Mouse (Mus musculus): Measurements from ENCODE around the gene Abca7. TPM values are rescaled to one million over a fixed set of nuclear protein-coding genes. Genes with fewer than 3 reads are reported as not detected.

The Abca7 gene
- polyA plus RNA-seq, 2 experiments: 2.4 to 6.2 TPM

DNA sequence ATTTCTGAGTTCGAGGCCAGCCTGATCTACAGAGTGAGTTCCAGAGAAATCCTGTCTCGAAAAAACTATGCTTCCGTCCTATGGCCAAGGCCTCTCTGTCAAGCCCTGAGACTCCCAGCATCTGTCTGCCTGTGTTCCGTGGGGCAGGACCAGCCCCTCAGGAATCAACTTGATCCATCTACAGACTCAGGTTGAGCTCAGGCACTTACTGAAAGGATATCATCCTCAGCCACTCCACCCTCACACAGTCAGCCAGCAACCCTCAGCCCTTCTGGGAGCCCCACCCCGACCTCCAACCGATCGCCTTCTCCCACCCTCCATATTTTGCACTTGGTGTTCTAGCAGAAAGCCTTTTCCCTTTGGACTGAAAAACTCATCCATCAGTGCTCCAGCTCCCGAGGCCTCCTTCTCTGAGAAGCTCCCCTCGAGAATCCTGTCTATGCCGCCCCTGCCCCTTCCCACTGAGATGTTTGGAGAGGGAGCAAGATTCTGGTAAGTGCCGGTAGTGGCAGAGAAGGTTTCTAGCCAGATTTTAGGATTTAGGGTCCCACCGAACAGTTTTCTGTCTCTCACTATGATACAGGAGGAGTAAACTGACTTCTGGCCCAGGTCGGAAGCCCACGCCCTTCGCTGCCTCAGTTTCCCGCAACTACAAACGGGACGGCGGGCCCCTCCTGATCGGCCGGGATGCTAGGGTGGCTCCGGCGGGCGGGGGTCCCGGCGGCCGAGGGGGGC, 8.4 kb upstream of the Abca7 start:
- Histone ChIP-seq H3K36me3 (ENCODE audit: control insufficient read depth, insufficient read depth, low read length) (peaks cover 23% of the 10 kb centered on the region), H3K27me3 (ENCODE audit: control insufficient read depth, insufficient read depth, low read length) (no peaks in the 10 kb centered on the region), H3K4me1 (ENCODE audit: control insufficient read depth, insufficient read depth, low read length) (peaks cover 38% of the 10 kb centered on the region), H3K9me3 (ENCODE audit: control insufficient read depth, low read length) (no peaks in the 10 kb centered on the region), H3K27ac (replicated peaks; ENCODE audit: low read depth, low read length) (peak overlapping the region; percentile 67), H3K4me2 (replicated peaks; ENCODE audit: low read depth, low read length, severe bottlenecking) (peak overlapping the region; percentile 72), H3K4me3 (replicated peaks; ENCODE audit: low read length) (peak overlapping the region; percentile 73), H3K9ac (ENCODE audit: low read depth, low read length, severe bottlenecking) (peak overlapping the region; percentile 80)
- ATAC-seq (ENCODE audit: low FRiP score, low read depth) (no peak), DNase-seq (ENCODE audit: low spot score) (no peak)
- 0 out of 2 replicates have a peak, but pooled peaks have one; percentile 54 for TF ChIP-seq POLR2A (IDR thresholded peaks at IDR 0.05; ENCODE audit: borderline replicate concordance, extremely low read depth, insufficient read depth, insufficient read length)
- 6% methylated on average over 27 of the region's 27 CpGs for WGBS

DNA sequence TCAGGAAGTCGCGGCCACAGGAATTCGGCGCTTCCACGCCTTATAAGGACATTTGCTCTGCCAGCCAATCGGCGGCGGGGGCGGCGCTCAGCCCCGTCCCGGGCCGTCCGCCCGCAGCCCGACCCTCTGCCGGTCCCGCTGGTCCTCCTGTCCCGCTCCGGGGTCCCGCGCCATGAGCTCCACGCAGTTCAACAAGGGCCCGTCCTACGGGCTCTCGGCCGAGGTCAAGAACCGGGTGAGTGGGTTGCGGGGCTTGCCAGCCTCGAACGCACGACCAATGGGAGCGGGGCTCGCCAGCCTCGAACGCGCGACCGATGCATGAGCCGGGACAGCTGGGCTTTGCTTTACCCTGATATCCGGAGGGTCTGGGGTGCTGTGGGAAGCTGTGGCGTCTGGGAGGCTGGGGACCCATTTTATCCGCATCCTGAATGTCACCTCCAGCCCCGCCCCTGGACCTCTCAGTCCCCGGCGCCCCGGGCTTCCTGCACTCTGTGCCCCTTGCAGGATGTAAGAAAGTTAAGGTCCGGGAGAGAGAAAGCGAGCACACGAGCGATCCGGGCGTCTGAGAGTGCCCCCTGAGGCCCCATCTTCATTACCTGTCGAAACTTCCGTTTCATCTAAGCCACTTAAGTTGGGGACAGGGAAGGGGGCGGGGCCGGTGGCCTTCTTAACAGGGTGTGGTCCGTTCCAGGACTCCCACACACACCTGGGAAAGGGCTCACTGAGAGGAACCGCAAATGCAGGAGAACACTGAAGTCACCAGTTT, 7.6 kb upstream of the Abca7 start, which contains the start of gene Cnn2:
Gene Cnn2 (plus strand): TSS at position 79 of the 766 bp plus-strand sequence.
- WGBS: under 1% methylated on average over 55 of the region's 59 CpGs
- Histone ChIP-seq H3K9ac (ENCODE audit: low read depth, low read length, severe bottlenecking) (peak within 1 kb of the TSS; percentile 80), H3K27me3 (ENCODE audit: control insufficient read depth, insufficient read depth, low read length) (no peaks in the 10 kb centered on the region), H3K9me3 (ENCODE audit: control insufficient read depth, low read length) (no peaks in the 10 kb centered on the region), H3K4me2 (replicated peaks; ENCODE audit: low read depth, low read length, severe bottlenecking) (peak within 1 kb of the TSS; percentile 72), H3K27ac (replicated peaks; ENCODE audit: low read depth, low read length) (peak within 1 kb of the TSS; percentile 67), H3K4me1 (ENCODE audit: control insufficient read depth, insufficient read depth, low read length) (peaks cover 32% of the 10 kb centered on the region), H3K4me3 (replicated peaks; ENCODE audit: low read length) (peak within 1 kb of the TSS; percentile 73), H3K36me3 (ENCODE audit: control insufficient read depth, insufficient read depth, low read length) (peaks cover 30% of the 10 kb centered on the region)
- ATAC-seq (ENCODE audit: low FRiP score, low read depth) (no peak), DNase-seq (ENCODE audit: low spot score) (peak; percentile 84)
- TF ChIP-seq POLR2A (IDR thresholded peaks at IDR 0.05; ENCODE audit: borderline replicate concordance, extremely low read depth, insufficient read depth, insufficient read length): no peak

DNA sequence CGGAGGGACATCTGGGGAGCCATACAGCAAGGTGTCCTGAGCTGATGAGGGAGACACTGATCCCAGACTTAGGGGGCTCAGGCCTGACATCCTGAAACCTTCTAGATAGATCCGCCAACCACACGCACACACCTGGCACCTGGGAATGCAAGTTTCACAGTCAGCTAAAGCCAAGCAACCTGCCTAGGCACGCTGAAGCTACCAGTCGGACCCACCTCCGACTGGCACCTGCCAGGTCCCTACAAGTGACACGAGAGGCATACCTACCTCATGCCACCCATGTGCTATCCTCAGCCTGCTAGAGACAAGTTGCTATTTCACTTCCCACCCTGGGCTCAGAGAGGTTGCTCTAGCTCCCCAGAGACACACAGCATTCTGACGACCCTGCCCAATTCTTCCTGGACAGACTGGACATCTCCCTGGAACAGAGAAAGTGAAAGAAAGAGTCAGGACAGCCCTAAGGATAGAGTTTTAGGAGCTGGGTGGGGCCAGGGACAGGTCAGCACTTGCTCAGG, 7.0 kb upstream of the Abca7 start:
- ATAC-seq (ENCODE audit: low FRiP score, low read depth) (no peak), DNase-seq (ENCODE audit: low spot score) (no peak)
- H3K4me2 ChIP-seq (replicated peaks; ENCODE audit: low read depth, low read length, severe bottlenecking): peak overlapping the region; percentile 72
- TF ChIP-seq POLR2A (IDR thresholded peaks at IDR 0.05; ENCODE audit: borderline replicate concordance, extremely low read depth, insufficient read depth, insufficient read length): no peak
- H3K27me3 ChIP-seq (ENCODE audit: control insufficient read depth, insufficient read depth, low read length): no peaks in the 10 kb centered on the region
- H3K9ac ChIP-seq (ENCODE audit: low read depth, low read length, severe bottlenecking): peak overlapping the region; percentile 80
- peaks cover 35% of the 10 kb centered on the region for H3K36me3 ChIP-seq (ENCODE audit: control insufficient read depth, insufficient read depth, low read length)
- H3K4me3 ChIP-seq (replicated peaks; ENCODE audit: low read length): peak overlapping the region; percentile 73
- H3K27ac ChIP-seq (replicated peaks; ENCODE audit: low read depth, low read length): no peak overlapping the region
- WGBS: 19% methylated on average over 8 of the region's 8 CpGs
- no peaks in the 10 kb centered on the region for H3K9me3 ChIP-seq (ENCODE audit: control insufficient read depth, low read length)
- H3K4me1 ChIP-seq (ENCODE audit: control insufficient read depth, insufficient read depth, low read length): peaks cover 32% of the 10 kb centered on the region

DNA sequence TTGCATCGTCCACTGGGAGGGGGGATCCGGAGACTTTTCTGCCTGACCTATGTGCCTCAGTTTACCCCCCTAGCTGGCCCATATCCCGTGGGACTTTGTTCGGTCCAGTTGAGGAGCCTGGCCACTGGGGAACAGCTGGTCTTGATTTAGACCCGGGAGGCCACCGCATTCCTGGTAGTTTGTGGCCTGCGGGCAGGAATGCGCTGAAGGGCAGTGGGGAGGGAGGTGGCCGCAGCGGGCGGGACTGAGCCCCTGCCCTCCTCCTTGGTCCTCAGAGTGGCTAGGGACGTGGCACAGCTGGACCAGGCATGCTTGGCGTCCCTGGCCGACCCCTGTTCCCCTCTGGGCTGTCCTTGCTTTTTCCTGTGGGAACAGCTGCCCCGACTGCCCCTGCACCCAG, 6.4 kb upstream of the Abca7 start:
- H3K9me3 ChIP-seq (ENCODE audit: control insufficient read depth, low read length): no peaks in the 10 kb centered on the region
- no peak overlapping the region for H3K27ac ChIP-seq (replicated peaks; ENCODE audit: low read depth, low read length)
- peak overlapping the region; percentile 73 for H3K4me3 ChIP-seq (replicated peaks; ENCODE audit: low read length)
- H3K4me1 ChIP-seq (ENCODE audit: control insufficient read depth, insufficient read depth, low read length): peaks cover 32% of the 10 kb centered on the region
- H3K4me2 ChIP-seq (replicated peaks; ENCODE audit: low read depth, low read length, severe bottlenecking): peak overlapping the region; percentile 72
- H3K27me3 ChIP-seq (ENCODE audit: control insufficient read depth, insufficient read depth, low read length): no peaks in the 10 kb centered on the region
- ATAC-seq (ENCODE audit: low FRiP score, low read depth): no peak
- DNase-seq (ENCODE audit: low spot score): no peak
- peaks cover 41% of the 10 kb centered on the region for H3K36me3 ChIP-seq (ENCODE audit: control insufficient read depth, insufficient read depth, low read length)
- WGBS: 5% methylated on average over 14 of the region's 15 CpGs
- TF ChIP-seq POLR2A (IDR thresholded peaks at IDR 0.05; ENCODE audit: borderline replicate concordance, extremely low read depth, insufficient read depth, insufficient read length): no peak
- H3K9ac ChIP-seq (ENCODE audit: low read depth, low read length, severe bottlenecking): peak overlapping the region; percentile 38

DNA sequence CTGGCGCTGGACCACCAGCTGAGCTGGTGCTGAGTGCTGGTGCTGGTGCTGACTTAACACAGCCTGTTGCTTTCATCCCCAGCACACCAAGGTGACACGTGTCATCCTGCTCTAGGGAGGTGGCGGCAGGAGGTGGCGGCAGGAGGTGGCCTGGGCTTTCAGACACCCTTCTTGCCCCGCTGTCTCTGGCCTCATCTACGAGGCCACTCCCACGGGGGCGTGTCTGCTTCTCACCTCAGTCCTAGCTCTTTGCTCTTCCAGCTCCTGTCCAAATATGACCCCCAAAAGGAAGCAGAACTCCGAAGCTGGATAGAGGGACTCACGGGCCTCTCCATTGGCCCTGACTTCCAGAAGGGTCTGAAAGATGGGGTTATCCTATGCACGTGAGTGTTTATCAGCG, 5.2 kb upstream of the Abca7 start:
- H3K9me3 ChIP-seq (ENCODE audit: control insufficient read depth, low read length): no peaks in the 10 kb centered on the region
- WGBS: 73% methylated on average over 12 of the region's 12 CpGs
- peaks cover 44% of the 10 kb centered on the region for H3K36me3 ChIP-seq (ENCODE audit: control insufficient read depth, insufficient read depth, low read length)
- ATAC-seq (ENCODE audit: low FRiP score, low read depth) (no peak), DNase-seq (ENCODE audit: low spot score) (no peak)
- no peaks in the 10 kb centered on the region for H3K27me3 ChIP-seq (ENCODE audit: control insufficient read depth, insufficient read depth, low read length)
- no peak for TF ChIP-seq POLR2A (IDR thresholded peaks at IDR 0.05; ENCODE audit: borderline replicate concordance, extremely low read depth, insufficient read depth, insufficient read length)
- H3K4me2 ChIP-seq (replicated peaks; ENCODE audit: low read depth, low read length, severe bottlenecking): no peak overlapping the region
- no peak overlapping the region for H3K4me3 ChIP-seq (replicated peaks; ENCODE audit: low read length)
- H3K27ac ChIP-seq (replicated peaks; ENCODE audit: low read depth, low read length): no peak overlapping the region
- H3K4me1 ChIP-seq (ENCODE audit: control insufficient read depth, insufficient read depth, low read length): peaks cover 28% of the 10 kb centered on the region
- H3K9ac ChIP-seq (ENCODE audit: low read depth, low read length, severe bottlenecking): no peak overlapping the region
